Comparison of ENCODE assay signal across 7 mouse cellular contexts in the genomic region with DNA sequence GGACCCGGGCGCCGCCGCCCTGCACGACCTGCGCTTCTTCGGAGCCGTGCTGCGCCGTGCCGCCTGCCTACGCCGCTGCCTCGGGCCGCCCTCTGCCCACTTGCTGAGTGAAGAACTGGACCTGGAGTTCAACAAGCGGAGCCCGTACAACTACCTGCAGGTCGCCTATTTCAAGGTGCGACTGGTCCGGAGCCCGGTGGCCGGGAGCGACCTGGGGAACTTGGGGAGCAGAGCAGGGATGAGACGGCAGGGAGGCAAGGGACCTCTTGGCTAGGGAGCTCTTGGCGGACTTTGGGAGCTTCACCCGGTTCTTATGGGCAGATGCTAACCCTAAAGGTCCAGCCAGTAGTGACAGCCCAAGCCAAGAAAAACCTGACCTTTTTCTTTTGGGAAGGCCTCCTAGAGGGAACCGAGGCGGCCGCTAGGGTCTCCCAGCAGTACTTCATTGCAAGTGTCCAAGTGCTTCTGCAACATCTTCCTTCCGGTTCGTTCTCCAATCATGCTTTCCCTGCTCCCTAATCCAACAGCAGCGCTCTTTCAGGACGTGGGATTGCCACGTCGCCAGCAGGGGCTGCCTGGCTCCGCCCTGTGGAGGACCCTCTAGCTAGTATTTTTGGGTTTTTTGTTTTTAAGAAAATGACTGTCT. TPM values are rescaled to one million over a fixed set of nuclear protein-coding genes. Genes with fewer than 3 reads are reported as not detected.
DNase-seq lines count a peak whose midpoint lies in the region; ATAC-seq lines count a peak whose summit lies in the region.

No protein-coding gene starts in this region.

- ATAC-seq in forebrain, embryonic 16.5 days = peak; percentile 45
- ATAC-seq in hindbrain, embryonic 12.5 days (ENCODE audit: low FRiP score) = peak; percentile 56; the same call in 1 of the 2 replicates

- H3K27me3 ChIP-seq in forebrain, embryonic 16.5 days (replicated peaks; ENCODE audit: control insufficient read depth, insufficient read depth, low read length) = no peaks in the 10 kb centered on the region
- H3K27me3 ChIP-seq in hindbrain, embryonic 12.5 days = no peaks in the 10 kb centered on the region

- H3K9me3 ChIP-seq in forebrain, embryonic 16.5 days (ENCODE audit: control insufficient read depth, low read length) = no peaks in the 10 kb centered on the region
- no peaks in the 10 kb centered on the region for H3K9me3 ChIP-seq in hindbrain, embryonic 12.5 days (replicated peaks)

- H3K4me3 ChIP-seq in brown adipose tissue, adult 24 weeks (ENCODE audit: insufficient read depth, low read depth, low read length) = peak overlapping the region; percentile 84
- peak overlapping the region; percentile 86 for H3K4me3 ChIP-seq in forebrain, embryonic 16.5 days (replicated peaks; ENCODE audit: low read length)
- peak overlapping the region; percentile 92 for H3K4me3 ChIP-seq in hindbrain, embryonic 12.5 days

- no peaks in the 10 kb centered on the region for H3K4me1 ChIP-seq in brown adipose tissue, adult 24 weeks (ENCODE audit: control insufficient read depth, insufficient read depth, insufficient read length, low read length)
- peaks cover 16% of the 10 kb centered on the region for H3K4me1 ChIP-seq in forebrain, embryonic 16.5 days (replicated peaks; ENCODE audit: control insufficient read depth, insufficient read depth, low read length)
- peaks cover 15% of the 10 kb centered on the region for H3K4me1 ChIP-seq in hindbrain, embryonic 12.5 days

- no peak overlapping the region for H3K27ac ChIP-seq in brown adipose tissue, adult 24 weeks (replicated peaks; ENCODE audit: low read depth, low read length)
- peak overlapping the region; percentile 60 for H3K27ac ChIP-seq in forebrain, embryonic 16.5 days (ENCODE audit: low read length)
- H3K27ac ChIP-seq in hindbrain, embryonic 12.5 days = peak overlapping the region; percentile 55; the same call in 1 of the 2 replicates

- H3K4me2 ChIP-seq in forebrain, embryonic 16.5 days (ENCODE audit: low read length) = peak overlapping the region; percentile 91
- H3K4me2 ChIP-seq in hindbrain, embryonic 12.5 days (replicated peaks) = peak overlapping the region; percentile 98

- H3K36me3 ChIP-seq in forebrain, embryonic 16.5 days (ENCODE audit: control insufficient read depth, insufficient read depth) = 0 out of 2 replicates have a peak, but pooled peaks cover 2% of the 10 kb centered on the region
- H3K36me3 ChIP-seq in hindbrain, embryonic 12.5 days = peaks cover 8% of the 10 kb centered on the region

- peak; percentile 89 for DNase-seq in NIH3T3 (ENCODE audit: low read depth)
- peak; percentile 30 to 45 for DNase-seq in layer of hippocampus, postnatal 25 days (ENCODE audit: extremely low spot score in 1 of 2, low spot score in 1 of 2)
- peak; percentile 31 for DNase-seq in lung, postnatal 14 days
- peak; percentile 57 for DNase-seq in right cerebral cortex, adult 18-20 months

- H3K9ac ChIP-seq in forebrain, embryonic 16.5 days (replicated peaks; ENCODE audit: low read depth, low read length) = peak overlapping the region; percentile 79
- H3K9ac ChIP-seq in hindbrain, embryonic 12.5 days = peak overlapping the region; percentile 84

- under 1% methylated on average over 35 of the region's 36 CpGs for WGBS in forebrain, embryonic 16.5 days
- WGBS in hindbrain, embryonic 12.5 days = under 1% methylated on average over 36 of the region's 36 CpGs

RNA-seq across cellular contexts. Expression of gene P3h1, which starts 0.7 kb away (rescaled TPM):
- 5.7 and 6.5 TPM in 2 replicates for polyA plus RNA-seq in brown adipose tissue, adult 24 weeks (2012; ENCODE audit: insufficient read depth, insufficient read length, missing spikeins)
- polyA plus RNA-seq in forebrain, embryonic 16.5 days (2015; fragmentation: Nextera tagmentation; extraction: Ambion mirVana) = 9.3 and 9.4 TPM in 2 replicates
- 23.0 and 24.5 TPM in 2 replicates for polyA plus RNA-seq in hindbrain, embryonic 12.5 days (2016; fragmentation: Nextera tagmentation; extraction: Ambion mirVana)
- total RNA-seq in layer of hippocampus, postnatal 25 days (2021) = 1 to 10 TPM; 7.5 to 7.7 TPM

RNA-seq across cellular contexts. Expression of gene AU022252, which starts 0.9 kb away (rescaled TPM):
- 4.3 and 6.8 TPM in 2 replicates for polyA plus RNA-seq in brown adipose tissue, adult 24 weeks (2012; ENCODE audit: insufficient read depth, insufficient read length, missing spikeins)
- 27.9 and 30.1 TPM in 2 replicates for polyA plus RNA-seq in forebrain, embryonic 16.5 days (2015; fragmentation: Nextera tagmentation; extraction: Ambion mirVana)
- 36.3 and 38.7 TPM in 2 replicates for polyA plus RNA-seq in hindbrain, embryonic 12.5 days (2016; fragmentation: Nextera tagmentation; extraction: Ambion mirVana)
- 10 to 100 TPM; 32.4 to 36.7 TPM for total RNA-seq in layer of hippocampus, postnatal 25 days (2021)

RNA-seq across cellular contexts. Expression of gene Tmem269, which starts 15.4 kb away (rescaled TPM):
- polyA plus RNA-seq in brown adipose tissue, adult 24 weeks (2012; ENCODE audit: insufficient read depth, insufficient read length, missing spikeins) = not detected in 2 replicates
- 0.39 and 0.49 TPM in 2 replicates for polyA plus RNA-seq in forebrain, embryonic 16.5 days (2015; fragmentation: Nextera tagmentation; extraction: Ambion mirVana)
- polyA plus RNA-seq in hindbrain, embryonic 12.5 days (2016; fragmentation: Nextera tagmentation; extraction: Ambion mirVana) = 0.28 TPM in 1 of 2 replicates, not detected in the other
- under 1 TPM in 1 of 2 experiments, not detected in 1; 0.34 TPM for total RNA-seq in layer of hippocampus, postnatal 25 days (2021)

RNA-seq across cellular contexts. Expression of gene Cldn19, which starts 21.8 kb away (rescaled TPM):
- 0.46 TPM in 1 of 2 replicates, not detected in the other for polyA plus RNA-seq in brown adipose tissue, adult 24 weeks (2012; ENCODE audit: insufficient read depth, insufficient read length, missing spikeins)
- 0.08 and 0.09 TPM in 2 replicates for polyA plus RNA-seq in forebrain, embryonic 16.5 days (2015; fragmentation: Nextera tagmentation; extraction: Ambion mirVana)
- polyA plus RNA-seq in hindbrain, embryonic 12.5 days (2016; fragmentation: Nextera tagmentation; extraction: Ambion mirVana) = 0.43 and 0.63 TPM in 2 replicates
- total RNA-seq in layer of hippocampus, postnatal 25 days (2021) = under 1 TPM; 0.32 to 0.33 TPM

RNA-seq across cellular contexts. Expression of gene Svbp, which starts 38.3 kb away (rescaled TPM):
- 30.6 and 38.8 TPM in 2 replicates for polyA plus RNA-seq in brown adipose tissue, adult 24 weeks (2012; ENCODE audit: insufficient read depth, insufficient read length, missing spikeins)
- polyA plus RNA-seq in forebrain, embryonic 16.5 days (2015; fragmentation: Nextera tagmentation; extraction: Ambion mirVana) = 235 and 249 TPM in 2 replicates
- polyA plus RNA-seq in hindbrain, embryonic 12.5 days (2016; fragmentation: Nextera tagmentation; extraction: Ambion mirVana) = 193 and 195 TPM in 2 replicates
- 10 to 100 TPM; 17.3 to 20.1 TPM for total RNA-seq in layer of hippocampus, postnatal 25 days (2021)

Comparison
In these comparisons a context has a peak if more than half of its experiments do, and no peak if none do; other contexts are left out.
1. DNase-seq: peak in every context shown above with its lines; median percentile 89 in NIH3T3; 57 in right cerebral cortex, adult 18-20 months; 38 in layer of hippocampus, postnatal 25 days; 31 in lung, postnatal 14 days.